Mouse (Mus musculus) activated CD4-positive, CD25-positive, alpha-beta regulatory T cell, adult 9 weeks (primary cell): ENCODE data around the gene Hmx1. TPM values are rescaled to one million over a fixed set of nuclear protein-coding genes. Genes with fewer than 3 reads are reported as not detected.

Experiments used
- polyA plus RNA-seq: library from polyadenylated mRNA; unstranded; fragments of 100-300 nt; shearing (Covaris generic); gene quantifications from one replicate; pipeline ENCODE4 v1.2.1, GENCODE M21; 2017

The Hmx1 gene
- polyA plus RNA-seq, result not detected

GRCm38 (mm10) chr5:35388491-35389111 is at the start of gene Hmx1:
Gene Hmx1 (plus strand): TSS chr5:35389108.

Other genes starting within 250 kb of the Hmx1 start
- gene Adra2c, start 110.8 kb upstream of the Hmx1 start, polyA plus RNA-seq, result not detected
- gene Cpz, start 136.6 kb downstream of the Hmx1 start, polyA plus RNA-seq, result not detected
- gene Trmt44, start 186.0 kb downstream of the Hmx1 start, polyA plus RNA-seq, result 9.5 TPM
- 48.4 TPM for gene Acox3, start 193.9 kb downstream of the Hmx1 start, polyA plus RNA-seq